Mouse (Mus musculus): ENCODE measurements around the gene Dennd1c. TPM values are rescaled to one million over a fixed set of nuclear protein-coding genes. Genes with fewer than 3 reads are reported as not detected.

The Dennd1c gene
- total RNA-seq (2012; rRNA removed) (3.2 and 3.8 TPM in 2 replicates), polyA plus RNA-seq (2012; ENCODE audit: insufficient read depth in 1 of 2, insufficient read length in 2 of 2, low read depth in 1 of 2, low replicate concordance in 2 of 2, missing spikeins in 1 of 2) (10 to 100 TPM in 1 of 2 experiments, not detected in 1; 20.7 TPM)

- peak; percentile 65 for TF ChIP-seq HCFC1 (IDR thresholded peaks at IDR 0.05; ENCODE audit: low read depth, low read length)
- 0 out of 2 replicates have a peak, but pooled peaks have one; percentile 18 for TF ChIP-seq USF1 (IDR thresholded peaks at IDR 0.05; ENCODE audit: low read depth, low read length)
- peak; percentile 68 for TF ChIP-seq SIN3A (IDR thresholded peaks at IDR 0.05; ENCODE audit: low read length)
- no peak for TF ChIP-seq KAT2A (conservative IDR thresholded peaks at IDR 0.05; ENCODE audit: low read depth, low read length)
- TF ChIP-seq MXI1 (IDR thresholded peaks at IDR 0.05; ENCODE audit: low read depth, low read length): peak; percentile 65; the same call in 1 of the 2 replicates
- TF ChIP-seq MYB (IDR thresholded peaks at IDR 0.05; ENCODE audit: low read depth, low read length): no peak
- TF ChIP-seq RCOR1 (IDR thresholded peaks at IDR 0.05; ENCODE audit: low read depth, low read length): peak; percentile 34; the same call in 1 of the 2 replicates
- TF ChIP-seq NELFE (IDR thresholded peaks at IDR 0.05; ENCODE audit: low read depth, low read length): peak; percentile 71
- no peak for TF ChIP-seq ZC3H11A (IDR thresholded peaks at IDR 0.05; ENCODE audit: low read depth, low read length)
- no peak for TF ChIP-seq E2F4 (IDR thresholded peaks at IDR 0.05; ENCODE audit: borderline replicate concordance, low read depth, low read length)
- TF ChIP-seq CHD2 (IDR thresholded peaks at IDR 0.05; ENCODE audit: low read length): peak; percentile 62; the same call in 1 of the 2 replicates
- peak; percentile 55; the same call in 1 of the 2 replicates for TF ChIP-seq TCF12 (IDR thresholded peaks at IDR 0.05; ENCODE audit: low read depth, low read length)
- TF ChIP-seq CHD1 (IDR thresholded peaks at IDR 0.05; ENCODE audit: low read depth, low read length): no peak
- TF ChIP-seq MAZ (IDR thresholded peaks at IDR 0.05; ENCODE audit: low read depth, low read length): peak; percentile 79; the same call in 1 of the 2 replicates
- no peak for TF ChIP-seq USF2 (IDR thresholded peaks at IDR 0.05; ENCODE audit: borderline replicate concordance in 1 of 2, insufficient read depth in 1 of 2, low read depth in 1 of 2, low read length in 2 of 2)
- TF ChIP-seq MAX (IDR thresholded peaks at IDR 0.05; ENCODE audit: low read length): peak; percentile 33; the same call in 1 of the 2 replicates
- TF ChIP-seq UBTF (IDR thresholded peaks at IDR 0.05; ENCODE audit: borderline replicate concordance, insufficient read depth, low read depth, low read length): no peak
- peak; percentile 64; the same call in 1 of the 2 replicates for TF ChIP-seq ELF1 (IDR thresholded peaks at IDR 0.05; ENCODE audit: low read depth, low read length)
- TF ChIP-seq ETS1 (IDR thresholded peaks at IDR 0.05; ENCODE audit: low read depth, low read length): peak; percentile 35; the same call in 1 of the 2 replicates
- 0 out of 2 replicates have a peak, but pooled peaks have one; percentile 16 for TF ChIP-seq GABPA (IDR thresholded peaks at IDR 0.05; ENCODE audit: low read depth, low read length)
- TF ChIP-seq POLR2A (IDR thresholded peaks at IDR 0.05; ENCODE audit: control insufficient read depth in 1 of 2, insufficient read depth in 1 of 2, low read depth in 1 of 2, low read length in 2 of 2, poor library complexity in 1 of 2): peak in 1 of 2 experiments; percentile 75; a peak in 2 of 4 replicates
- TF ChIP-seq POLR2AphosphoS2 (IDR thresholded peaks at IDR 0.05; ENCODE audit: low read length): peak; percentile 42; the same call in 1 of the 2 replicates
- peak; percentile 84; the same call in 1 of the 2 replicates for TF ChIP-seq ZMIZ1 (IDR thresholded peaks at IDR 0.05; ENCODE audit: low read depth, low read length)
- peak; percentile 42; a peak in 3 of 4 replicates for TF ChIP-seq EP300 (IDR thresholded peaks at IDR 0.05; ENCODE audit: low read depth in 1 of 2, low read length in 2 of 2)
- no peaks in the 10 kb centered on the region for H3K27me3 ChIP-seq (ENCODE audit: control insufficient read depth in 1 of 2, insufficient read depth in 2 of 2, low read length in 2 of 2)
- peaks cover 0 to 10% of the 10 kb centered on the region in 2 experiments; a peak in 2 of 4 replicates for H3K36me3 ChIP-seq (ENCODE audit: control insufficient read depth in 1 of 2, insufficient read depth in 2 of 2, low read length in 2 of 2)
- H3K79me2 ChIP-seq (ENCODE audit: control insufficient read depth, insufficient read depth, low read length, poor library complexity): peaks cover 5% of the 10 kb centered on the region; the same call in 1 of the 2 replicates
- no peaks in the 10 kb centered on the region for H3K9me3 ChIP-seq (replicated peaks; ENCODE audit: insufficient read depth, low read length)
- H3K27ac ChIP-seq (ENCODE audit: control insufficient read depth, low read depth, low read length): peak within 1 kb of the TSS; percentile 60
- DNase-seq (ENCODE audit: low read depth, low spot score): peak; percentile 83
- H3K4me1 ChIP-seq (ENCODE audit: control insufficient read depth in 1 of 2, insufficient read depth in 2 of 2, low read length in 2 of 2): peaks cover 11 to 20% of the 10 kb centered on the region in 2 experiments
- H3K9ac ChIP-seq (ENCODE audit: control insufficient read depth, low read depth, low read length, poor library complexity, severe bottlenecking): peak within 1 kb of the TSS; percentile 88
- H3K4me3 ChIP-seq (ENCODE audit: control insufficient read depth in 1 of 2, insufficient read depth in 1 of 2, low read depth in 2 of 2, low read length in 2 of 2): peak within 1 kb of the TSS; percentile 57 to 60
Observed at GRCm38 (mm10) chr17:57078336-57078735, at the start of gene Dennd1c. Gene Dennd1c (minus strand): TSS chr17:57078514.

All from MEL (cell line).